ENCODE assay signal across 30 mouse cellular contexts in the genomic region with DNA sequence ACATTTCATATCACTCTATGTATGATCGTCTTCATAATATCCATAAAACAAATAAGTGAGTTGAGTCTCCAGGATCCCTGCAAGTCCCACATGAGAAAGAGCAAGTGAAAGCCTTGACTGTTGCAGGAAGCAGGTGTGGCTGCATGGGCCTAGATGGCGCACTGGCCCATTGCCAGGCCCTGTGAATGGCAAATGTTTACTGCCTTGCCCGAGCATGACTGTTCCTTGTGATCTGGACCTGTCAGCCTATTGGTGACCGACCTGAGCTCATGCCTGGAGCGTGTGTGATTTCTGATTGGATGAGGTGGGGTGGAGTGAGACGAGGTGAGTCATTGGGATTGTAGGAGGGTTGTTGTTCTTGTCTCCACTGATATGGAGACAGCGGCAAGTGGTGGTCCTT.
DNase-seq lines count a peak whose midpoint lies in the region; ATAC-seq and TF ChIP-seq lines count a peak whose summit lies in the region.
"Had no signal": no experiment of that assay in that cellular context is flagged by ENCODE, and none has a peak within 500 bp of the region (broad histone marks: within the 10 kb centered on the region; RNA-seq: fewer than 3 reads in every experiment).

No protein-coding gene starts in this region.

- H3K27me3 ChIP-seq in stomach, postnatal 0 days (ENCODE audit: control insufficient read depth, insufficient read depth, low read length): no peaks in the 10 kb centered on the region
- H3K27me3 ChIP-seq: embryonic facial prominence, embryonic 15.5 days; hindbrain, embryonic 15.5 days; neural tube, embryonic 13.5 days had no signal

- no peaks in the 10 kb centered on the region for H3K4me1 ChIP-seq in stomach, postnatal 0 days (replicated peaks; ENCODE audit: control insufficient read depth, insufficient read depth)
- H3K4me1 ChIP-seq: embryonic facial prominence, embryonic 10.5 days; embryonic facial prominence, embryonic 15.5 days; hindbrain, embryonic 10.5 days; hindbrain, embryonic 15.5 days; midbrain, embryonic 10.5 days; neural tube, embryonic 13.5 days had no signal

- H3K9me3 ChIP-seq in stomach, postnatal 0 days (ENCODE audit: control insufficient read depth, low read length): no peaks in the 10 kb centered on the region
- H3K9me3 ChIP-seq: embryonic facial prominence, embryonic 10.5 days; embryonic facial prominence, embryonic 15.5 days; hindbrain, embryonic 10.5 days; hindbrain, embryonic 15.5 days; midbrain, embryonic 10.5 days; neural tube, embryonic 13.5 days had no signal

- no peak overlapping the region for H3K4me2 ChIP-seq in stomach, postnatal 0 days (replicated peaks; ENCODE audit: low read depth)
- H3K4me2 ChIP-seq: embryonic facial prominence, embryonic 15.5 days; hindbrain, embryonic 15.5 days; lung, embryonic 14.5 days; neural tube, embryonic 13.5 days had no signal

- no peaks in the 10 kb centered on the region for H3K36me3 ChIP-seq in stomach, postnatal 0 days (ENCODE audit: control insufficient read depth, insufficient read depth, low read length)
- H3K36me3 ChIP-seq: embryonic facial prominence, embryonic 10.5 days; embryonic facial prominence, embryonic 15.5 days; hindbrain, embryonic 10.5 days; hindbrain, embryonic 15.5 days; midbrain, embryonic 10.5 days; neural tube, embryonic 13.5 days had no signal

- H3K4me3 ChIP-seq in stomach, postnatal 0 days (ENCODE audit: low read depth, low read length): no peak overlapping the region
- H3K4me3 ChIP-seq: embryonic facial prominence, embryonic 10.5 days; embryonic facial prominence, embryonic 15.5 days; hindbrain, embryonic 10.5 days; hindbrain, embryonic 15.5 days; midbrain, embryonic 10.5 days; myocyte; neural tube, embryonic 13.5 days had no signal

- no peak for TF ChIP-seq EP300 in stomach, postnatal 0 days (optimal IDR thresholded peaks at IDR 0.05)

- no peak overlapping the region for H3K27ac ChIP-seq in stomach, postnatal 0 days (replicated peaks)
- H3K27ac ChIP-seq: embryonic facial prominence, embryonic 10.5 days; embryonic facial prominence, embryonic 15.5 days; hindbrain, embryonic 10.5 days; hindbrain, embryonic 15.5 days; liver, embryonic 14.5 days; midbrain, embryonic 10.5 days; neural tube, embryonic 13.5 days had no signal

- 59% methylated on average over 7 of the region's 7 CpGs for WGBS in stomach, postnatal 0 days

- DNase-seq in cerebellum, postnatal 10 days: peak; percentile 21 to 35
- DNase-seq in kidney, postnatal 4 days: peak; percentile 3 to 6
- no peak for DNase-seq in kidney, postnatal 36 days
- peak; percentile 33 for DNase-seq in ES-CJ7 (ENCODE audit: low read depth, low spot score)
- peak; percentile 75 for DNase-seq in stomach, postnatal 0 days (ENCODE audit: low spot score)
- DNase-seq in layer of hippocampus, adult 8-10 months (ENCODE audit: low spot score in 2 of 2): no peak
- DNase-seq: adrenal gland, adult 8-10 months; cerebellum, adult 11-12 months; cerebellum, adult 9-11 months; heart, postnatal 14 days; kidney, adult 11 months; kidney, postnatal 25 days; layer of hippocampus, postnatal 36 days; liver; lung, embryonic 14.5 days; lung, postnatal 14 days; retina, postnatal 1 day; right cerebral cortex, postnatal 14 days had no signal

- no peak for ATAC-seq in cerebellum, adult (ENCODE audit: insufficient number of reproducible peaks, low FRiP score, low TSS enrichment)
- peak; percentile 99 for ATAC-seq in stomach, postnatal 0 days (ENCODE audit: low FRiP score, low TSS enrichment)
- ATAC-seq: forebrain, embryonic 16.5 days; inflammation-experienced regulatory T-cells, adult 6 months; midbrain, embryonic 16.5 days had no signal

- no peak overlapping the region for H3K9ac ChIP-seq in stomach, postnatal 0 days (ENCODE audit: low read length)
- H3K9ac ChIP-seq: embryonic facial prominence, embryonic 15.5 days; hindbrain, embryonic 15.5 days; liver, embryonic 14.5 days; lung, embryonic 14.5 days; neural tube, embryonic 13.5 days had no signal

- no peak for TF ChIP-seq CTCF in stomach, postnatal 0 days (IDR thresholded peaks at IDR 0.05; ENCODE audit: low read depth)

Comparison
In these comparisons a context has a peak if more than half of its experiments do, and no peak if none do; other contexts are left out.
1. DNase-seq: peak in cerebellum, postnatal 10 days (2 of 2), kidney, postnatal 4 days (2 of 2), ES-CJ7 (single experiment) and stomach, postnatal 0 days (single experiment); none in kidney, postnatal 36 days (0 of 2) and layer of hippocampus, adult 8-10 months (0 of 2).